Mouse (Mus musculus) kidney, adult 8-10 months (tissue): ENCODE measurements at regions not wholly inside any gene's neighbourhood (a gene's known extent, or its start where the extent isn't known, plus 50 kb on each side); places are given as distances from the start of the nearest gene placed in this dataset.
"Not testable (repeated sequence)": the region's sequence is repeated elsewhere in the genome, so short reads cannot be mapped to it uniquely, and the experiment has no call there.

Source experiments
- DNase-seq, 2 experiments: peaks; one replicate each; pipeline ENCODE4 v3.0.0; 2022

- DNase-seq, result not testable (repeated sequence)
Observed at GRCm38 (mm10) chr12:92883091-92883490, 1034.1 kb upstream of the Sel1l start.

- not testable (repeated sequence) for DNase-seq
Observed at GRCm38 (mm10) chr12:92882540-92882939, 1033.6 kb upstream of the Sel1l start.

- no peak for DNase-seq
Observed at GRCm38 (mm10) chr12:92873602-92874001, 1024.6 kb upstream of the Sel1l start.

GRCm38 (mm10) chr12:92869336-92869735, 1020.4 kb upstream of the Sel1l start:
- no peak for DNase-seq

- DNase-seq, result no peak
Observed at GRCm38 (mm10) chr12:92823090-92823786, 974.3 kb upstream of the Sel1l start.

GRCm38 (mm10) chr12:92818610-92819009, 969.7 kb upstream of the Sel1l start:
- DNase-seq, result no peak

- no peak for DNase-seq
Observed at GRCm38 (mm10) chr12:92801121-92801520, 952.2 kb upstream of the Sel1l start.

GRCm38 (mm10) chr12:92783362-92783761, 934.4 kb upstream of the Sel1l start:
- DNase-seq, result no peak

- DNase-seq, result no peak
Observed at GRCm38 (mm10) chr12:92779695-92780292, 930.8 kb upstream of the Sel1l start.

- no peak for DNase-seq
Observed at GRCm38 (mm10) chr12:92775668-92776067, 926.7 kb upstream of the Sel1l start.

- DNase-seq, result no peak
Observed at GRCm38 (mm10) chr12:92748576-92748975, 899.6 kb upstream of the Sel1l start.

GRCm38 (mm10) chr12:92740818-92741217, 891.9 kb upstream of the Sel1l start:
- no peak for DNase-seq

GRCm38 (mm10) chr12:92739196-92739595, 890.2 kb upstream of the Sel1l start:
- DNase-seq, result no peak

GRCm38 (mm10) chr12:92737623-92738370, 888.8 kb upstream of the Sel1l start:
- no peak for DNase-seq

GRCm38 (mm10) chr12:92723022-92723421, 874.1 kb upstream of the Sel1l start:
- no peak for DNase-seq

GRCm38 (mm10) chr12:92713415-92713814, 864.5 kb upstream of the Sel1l start:
- no peak for DNase-seq

GRCm38 (mm10) chr12:92708466-92708865, 859.5 kb upstream of the Sel1l start:
- no peak for DNase-seq

GRCm38 (mm10) chr12:92703731-92704130, 854.8 kb upstream of the Sel1l start:
- no peak for DNase-seq

GRCm38 (mm10) chr12:92692956-92693355, 844.0 kb upstream of the Sel1l start:
- DNase-seq, result no peak

- no peak for DNase-seq
Observed at GRCm38 (mm10) chr12:92672396-92672795, 823.4 kb upstream of the Sel1l start.

GRCm38 (mm10) chr12:92646634-92647033, 797.7 kb upstream of the Sel1l start:
- no peak for DNase-seq

- DNase-seq, result no peak
Observed at GRCm38 (mm10) chr12:92645006-92645624, 796.2 kb upstream of the Sel1l start.

- DNase-seq, result no peak
Observed at GRCm38 (mm10) chr12:92619120-92619519, 770.2 kb upstream of the Sel1l start.

GRCm38 (mm10) chr12:92618519-92618918, 769.6 kb upstream of the Sel1l start:
- DNase-seq, result no peak
